Mouse (Mus musculus) lung, adult 18-20 months (tissue): ENCODE measurements at regions not wholly inside any gene's neighbourhood (a gene's known extent, or its start where the extent isn't known, plus 50 kb on each side); places are given as distances from the start of the nearest gene placed in this dataset.

Experiments
- DNase-seq, 2 experiments: peaks; one replicate each; pipeline ENCODE4 v3.0.0; 2022; ENCODE audit warnings: mixed read lengths in 2 of 2

DNA sequence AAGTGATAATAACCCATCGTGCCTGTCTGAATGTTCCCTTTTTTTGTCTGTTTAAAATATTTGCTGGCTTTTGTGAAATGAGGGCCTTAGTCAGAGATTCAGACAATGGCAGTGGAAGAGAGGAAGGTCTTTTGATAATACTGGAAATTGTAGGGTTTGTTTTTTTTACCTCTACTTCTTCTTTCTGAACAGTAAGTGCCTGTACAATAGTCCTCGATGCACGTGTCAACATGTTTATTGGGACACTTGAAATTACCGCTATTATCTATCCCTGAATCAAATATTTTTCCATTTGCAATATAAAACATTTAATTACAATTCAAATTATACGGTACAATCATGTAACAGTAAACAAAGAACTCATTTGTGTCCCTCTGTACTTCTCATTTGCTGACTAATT lies 733.5 kb downstream of the Fam19a2 start:
- no peak for DNase-seq

GRCm38 (mm10) chr10:123998959-123999358 lies 735.2 kb downstream of the Fam19a2 start:
- no peak for DNase-seq

DNA sequence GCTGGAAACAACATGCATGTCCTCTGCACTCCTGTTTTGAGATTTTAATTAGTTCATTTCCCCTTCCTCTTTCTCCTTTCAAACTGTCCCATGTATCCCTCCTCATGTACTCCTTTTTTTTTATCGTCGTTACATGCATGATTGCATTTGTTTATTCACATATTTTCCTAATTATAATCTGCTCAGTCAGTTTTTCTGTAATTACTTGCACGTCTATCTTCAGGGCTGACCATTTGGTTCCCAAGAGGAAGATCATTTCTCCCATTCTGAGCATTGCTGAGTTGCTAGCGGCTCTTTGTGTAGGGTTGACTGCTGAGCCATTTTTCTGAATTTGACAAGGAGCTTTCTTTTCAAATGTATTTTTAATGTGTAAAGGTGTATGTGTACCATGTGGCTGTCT lies 781.2 kb downstream of the Fam19a2 start:
- DNase-seq: no peak

DNA sequence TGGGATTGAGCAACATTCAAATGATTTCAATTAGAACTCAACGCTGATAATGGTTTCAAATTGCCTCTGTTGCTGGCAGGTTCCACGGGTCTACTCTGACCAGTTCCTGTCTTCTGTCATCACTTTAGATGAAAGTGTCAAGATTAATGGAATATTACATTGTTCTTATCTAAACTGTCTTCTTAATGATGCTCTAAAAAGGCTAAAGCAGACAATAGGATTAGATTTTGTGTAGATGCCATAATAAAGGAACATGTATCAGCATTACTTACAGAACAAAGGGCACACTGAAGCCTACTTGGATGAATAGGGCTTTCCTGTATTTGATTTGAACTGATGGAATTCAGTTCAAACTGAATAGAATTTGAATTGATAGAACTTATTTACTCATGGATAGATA lies 782.0 kb downstream of the Fam19a2 start:
- DNase-seq: no peak

- no peak for DNase-seq
Measured at GRCm38 (mm10) chr10:124082756-124083155, 819.0 kb downstream of the Fam19a2 start.

GRCm38 (mm10) chr10:124090547-124090946 lies 826.8 kb downstream of the Fam19a2 start:
- DNase-seq: no peak

- DNase-seq: no peak
Measured at GRCm38 (mm10) chr10:124091364-124091763, 827.6 kb downstream of the Fam19a2 start.

DNA sequence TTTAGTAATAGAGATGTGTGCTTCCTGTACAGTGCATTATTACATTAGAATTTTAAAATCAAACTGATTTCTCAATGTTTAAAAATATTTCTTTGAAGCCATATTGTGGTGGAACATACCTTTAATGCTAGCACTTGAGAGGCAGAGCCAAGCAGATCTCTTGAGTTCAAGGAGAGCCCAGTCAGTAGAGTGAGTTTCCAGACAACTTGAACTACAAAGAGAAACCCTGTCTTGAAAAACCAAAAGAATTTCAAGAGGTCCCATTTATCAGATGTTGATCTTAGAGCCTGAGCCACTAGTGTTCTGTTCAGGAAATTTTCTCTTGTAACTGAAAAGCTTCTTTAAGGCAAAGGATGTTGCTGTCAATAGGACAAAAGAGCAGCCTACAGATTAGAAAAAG lies 855.8 kb downstream of the Fam19a2 start:
- no peak for DNase-seq

DNA sequence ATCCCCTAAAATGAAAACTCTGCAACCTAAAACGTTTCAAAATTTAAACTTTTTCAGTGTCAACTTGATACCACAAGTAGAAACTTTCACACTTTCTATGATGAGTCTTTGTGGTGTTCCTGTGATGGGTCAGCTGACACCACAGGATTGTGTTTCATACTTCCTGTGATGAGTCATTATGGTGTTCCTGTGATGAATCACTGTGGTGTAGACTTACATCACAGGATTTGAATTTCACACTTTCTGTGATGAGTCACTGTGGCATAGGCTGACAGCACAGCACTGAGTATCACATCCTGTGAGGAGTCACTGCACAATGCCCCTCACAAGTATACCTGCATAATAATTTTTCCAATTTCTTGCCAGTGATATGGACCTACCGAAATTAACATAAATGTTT lies 874.7 kb downstream of the Fam19a2 start:
- DNase-seq: no peak

GRCm38 (mm10) chr10:124142336-124142735 lies 878.5 kb downstream of the Fam19a2 start:
- DNase-seq: no peak

DNA sequence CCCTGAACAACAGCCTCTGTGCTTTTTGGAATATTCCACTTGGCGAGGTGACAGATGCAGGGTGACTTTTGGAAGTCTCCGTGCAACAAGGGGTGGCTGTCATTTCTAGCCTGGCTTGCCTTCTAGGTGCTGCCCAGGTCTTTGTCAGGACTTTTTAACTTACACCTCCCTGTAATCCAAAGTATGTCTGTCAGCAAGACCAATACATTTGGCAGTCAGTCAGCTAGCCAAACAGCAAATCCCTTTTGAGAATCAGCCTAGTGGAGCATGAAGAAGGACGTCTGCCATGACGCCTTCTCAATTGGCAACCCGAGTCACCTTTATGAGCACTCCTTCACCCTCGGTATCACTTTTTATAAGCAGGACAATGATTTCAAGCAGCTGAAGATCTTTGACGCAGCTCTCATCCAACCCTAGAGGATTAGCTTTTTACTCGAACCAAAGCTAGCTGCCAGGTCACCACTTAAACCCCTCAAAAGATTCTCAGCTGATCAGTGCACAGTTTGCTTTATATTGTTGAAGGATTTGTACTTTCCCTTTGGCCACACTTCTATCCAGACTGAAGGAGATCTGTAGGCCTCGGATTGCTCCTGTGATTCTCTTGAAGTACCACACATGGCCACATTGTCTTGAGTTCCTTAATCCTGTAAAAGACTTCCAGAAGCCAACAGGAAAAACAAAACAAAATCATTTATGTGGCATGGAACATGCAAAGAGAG lies 883.1 kb downstream of the Fam19a2 start:
- DNase-seq: no peak

DNA sequence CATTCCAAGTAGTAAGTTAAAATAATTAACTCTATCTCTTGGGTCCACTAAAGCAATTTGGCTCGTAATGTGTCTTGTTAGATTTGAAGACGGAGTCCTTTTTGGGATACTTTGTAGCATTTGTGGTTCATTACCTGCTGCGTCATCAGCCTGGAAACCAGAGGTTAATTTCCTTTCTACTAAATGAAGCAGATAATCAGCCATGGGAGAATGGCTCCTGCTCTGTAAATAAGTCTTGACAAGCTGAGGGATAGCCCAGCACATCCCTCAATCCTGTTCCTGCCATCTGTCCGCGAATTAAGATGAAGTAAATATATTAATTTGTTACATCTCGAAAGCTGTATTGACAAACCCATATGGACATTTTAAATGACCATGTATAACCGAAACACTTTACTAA lies 899.6 kb downstream of the Fam19a2 start:
- DNase-seq: no peak

- DNase-seq: no peak
Measured at GRCm38 (mm10) chr10:124175598-124175997, 911.8 kb downstream of the Fam19a2 start.

DNA sequence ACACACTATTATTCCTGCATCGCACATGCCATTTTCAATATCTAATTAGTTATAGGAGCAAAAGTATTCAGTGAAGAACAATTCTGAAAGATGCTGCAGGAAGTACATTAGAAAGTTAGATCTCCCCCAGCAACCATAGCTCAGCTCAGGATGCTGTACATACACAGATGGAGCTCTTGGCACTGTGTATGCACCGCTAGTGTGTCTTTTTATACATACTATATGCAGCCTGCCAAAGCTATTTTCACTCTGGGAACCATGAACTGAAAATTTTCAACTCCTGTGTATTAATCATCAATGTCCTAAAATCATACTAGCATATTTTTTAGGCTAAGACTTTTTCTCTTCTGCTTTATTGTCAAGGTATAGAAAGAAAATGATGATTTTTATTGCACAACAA lies 944.5 kb downstream of the Fam19a2 start:
- DNase-seq: no peak

DNA sequence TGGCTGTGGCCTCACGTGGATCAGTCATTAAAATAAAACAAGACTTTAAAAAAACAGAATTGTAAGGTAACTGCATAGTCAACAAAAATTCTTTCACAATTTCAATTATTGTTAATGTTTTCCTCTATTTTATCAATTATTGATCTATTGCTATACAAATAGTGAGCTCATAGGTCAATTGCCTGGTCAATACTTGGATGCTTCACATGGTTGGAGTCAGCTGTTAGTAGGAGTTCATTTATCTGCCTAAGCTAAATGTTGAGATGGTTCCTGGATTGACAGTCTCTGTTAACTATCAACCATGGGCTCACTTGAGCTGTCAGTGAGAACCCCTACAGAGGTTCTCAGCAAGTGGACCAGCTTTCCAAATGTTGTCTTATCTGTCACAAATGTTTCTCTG lies 955.7 kb downstream of the Fam19a2 start:
- no peak for DNase-seq

GRCm38 (mm10) chr10:124222068-124222467 lies 958.3 kb downstream of the Fam19a2 start:
- no peak for DNase-seq

DNA sequence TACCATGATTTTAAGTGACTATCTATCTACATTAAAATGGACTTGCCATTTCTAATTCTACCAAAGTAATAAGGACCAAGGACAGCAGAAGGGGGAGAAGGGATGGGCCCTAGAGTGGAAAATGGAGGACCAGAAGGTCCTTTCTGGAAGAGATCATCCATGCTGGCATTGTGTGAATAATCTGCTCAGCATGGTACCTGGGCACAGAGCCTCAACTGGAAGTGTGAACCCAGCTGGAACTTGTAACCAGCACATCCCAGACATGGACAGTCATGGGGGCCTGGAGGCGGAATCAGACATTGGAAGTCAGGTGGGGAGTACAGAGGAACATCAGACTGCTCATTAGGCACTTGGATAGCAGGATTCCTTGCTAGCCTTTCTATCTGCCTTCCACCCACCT lies 963.3 kb downstream of the Fam19a2 start:
- no peak for DNase-seq

GRCm38 (mm10) chr10:124249358-124249757 lies 985.6 kb downstream of the Fam19a2 start:
- peak; percentile 9 to 33 for DNase-seq

DNA sequence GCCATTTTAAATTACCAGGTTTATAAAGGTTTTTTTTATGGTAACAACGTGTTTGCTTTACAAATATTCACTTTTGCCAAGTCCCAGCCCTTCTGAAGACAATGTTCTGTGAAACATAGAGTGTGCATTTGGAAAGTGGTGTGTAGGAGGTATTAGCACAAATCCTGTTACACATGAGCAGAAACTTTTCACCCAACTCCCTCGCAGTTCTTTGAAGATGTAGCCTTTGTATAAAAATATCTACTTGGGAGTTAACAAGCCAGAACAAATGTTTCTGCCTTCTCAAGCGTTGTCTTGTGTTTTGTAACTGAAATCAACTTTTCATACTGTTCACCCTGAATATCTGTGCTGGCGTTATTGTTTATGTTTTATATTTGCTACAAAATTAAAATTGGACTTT lies 986.2 kb downstream of the Fam19a2 start:
- DNase-seq: no peak

GRCm38 (mm10) chr10:124288301-124288995 lies 1024.7 kb downstream of the Fam19a2 start:
- peak; percentile 4 to 7 for DNase-seq

GRCm38 (mm10) chr10:124297198-124297677 lies 1033.4 kb downstream of the Fam19a2 start:
- no peak for DNase-seq

DNA sequence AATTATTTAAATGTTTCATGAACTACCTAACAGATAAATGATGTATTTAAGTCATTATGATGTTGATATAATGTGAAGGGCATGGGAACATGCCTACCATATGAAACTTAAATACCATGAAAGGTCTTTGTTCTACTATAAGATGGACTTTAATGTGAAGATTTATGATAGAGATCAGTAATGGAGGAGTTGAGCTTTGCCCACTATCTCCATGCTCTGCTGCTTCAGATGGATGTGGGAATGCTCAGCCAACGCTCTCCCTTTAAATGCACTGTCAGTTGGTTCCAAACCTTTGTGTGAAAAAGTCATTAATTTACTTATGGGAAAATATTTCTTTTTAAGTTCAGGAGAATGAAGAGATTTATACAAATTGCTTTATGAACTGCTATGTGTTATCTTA lies 1040.9 kb downstream of the Fam19a2 start:
- DNase-seq: no peak

DNA sequence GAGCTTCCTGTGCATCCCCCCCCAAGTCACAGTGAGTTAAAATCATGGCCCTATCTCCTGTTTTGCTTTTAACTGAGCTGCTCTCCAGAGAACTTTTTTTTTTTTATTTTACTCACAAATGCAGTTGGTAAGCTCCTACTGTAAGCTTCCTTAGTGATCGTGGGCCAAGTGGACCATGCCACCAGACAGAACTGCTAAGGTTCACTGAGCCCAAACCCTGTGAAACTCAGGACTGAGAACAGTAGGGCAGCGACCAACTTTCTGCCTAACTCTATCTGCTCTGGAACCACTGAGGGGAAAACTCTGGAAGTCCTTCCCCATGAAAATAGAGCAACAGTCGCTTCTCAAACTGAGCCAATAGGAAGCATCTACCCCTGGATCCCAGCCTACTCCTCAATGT lies 1041.8 kb downstream of the Fam19a2 start:
- DNase-seq: no peak

GRCm38 (mm10) chr10:124318761-124319160 lies 1055.0 kb downstream of the Fam19a2 start:
- DNase-seq: no peak
